Mouse (Mus musculus): Measurements from ENCODE around the gene Fmo4. TPM values are rescaled to one million over a fixed set of nuclear protein-coding genes. Genes with fewer than 3 reads are reported as not detected.

The Fmo4 gene
- polyA plus RNA-seq, 1 experiment from 2014 or later: 0.55 TPM

- 80% methylated on average over 10 of the region's 10 CpGs for WGBS
- no peak overlapping the region for H3K4me3 ChIP-seq (ENCODE audit: control insufficient read depth in 1 of 2, insufficient read depth in 1 of 2, low read depth in 1 of 2, low read length in 2 of 2)
- H3K9me3 ChIP-seq (ENCODE audit: control insufficient read depth, low read length): no peaks in the 10 kb centered on the region
- no peaks in the 10 kb centered on the region for H3K36me3 ChIP-seq (ENCODE audit: control insufficient read depth, insufficient read depth, low read length)
- no peaks in the 10 kb centered on the region for H3K27me3 ChIP-seq (ENCODE audit: control insufficient read depth, insufficient read depth, low read length)
- ATAC-seq (ENCODE audit: insufficient number of reproducible peaks, insufficient read depth, low FRiP score, low read depth): no peak
- no peaks in the 10 kb centered on the region for H3K4me1 ChIP-seq (ENCODE audit: control insufficient read depth in 2 of 2, insufficient read depth in 2 of 2, low read length in 2 of 2)
- no peak overlapping the region for H3K9ac ChIP-seq (ENCODE audit: low read length)
- no peak overlapping the region for H3K27ac ChIP-seq (replicated peaks in 1 of 2; ENCODE audit: control insufficient read depth in 1 of 2, insufficient read depth in 1 of 2, low read depth in 2 of 2, low read length in 2 of 2)
- H3K4me2 ChIP-seq (ENCODE audit: low read length): no peak overlapping the region
These were observed 1.8 kb upstream of the Fmo4 start for GRCm38 (mm10) chr1:162815381-162816127.

DNA sequence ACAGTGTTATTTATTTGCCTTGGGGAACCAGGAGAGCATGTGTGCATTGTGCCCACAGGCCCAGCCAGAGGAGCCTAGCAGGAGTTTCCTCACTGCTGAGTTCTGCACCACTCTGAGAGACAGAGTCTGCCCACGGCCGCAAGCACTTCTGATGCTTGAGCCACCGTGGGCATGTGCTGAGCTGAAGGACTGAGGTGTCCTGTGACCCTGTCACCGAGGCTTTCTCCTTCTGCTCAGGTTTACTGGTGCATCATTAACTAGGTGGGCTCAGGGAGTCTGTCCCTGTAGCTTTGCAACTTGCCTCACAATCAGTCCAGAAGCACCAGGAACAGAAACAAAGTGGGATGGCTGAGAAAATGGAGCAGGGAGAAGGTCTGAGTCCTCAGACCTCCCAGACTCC, 1.2 kb upstream of the Fmo4 start:
- no peak overlapping the region for H3K4me3 ChIP-seq (ENCODE audit: control insufficient read depth in 1 of 2, insufficient read depth in 1 of 2, low read depth in 1 of 2, low read length in 2 of 2)
- no peaks in the 10 kb centered on the region for H3K4me1 ChIP-seq (ENCODE audit: control insufficient read depth in 2 of 2, insufficient read depth in 2 of 2, low read length in 2 of 2)
- no peak for ATAC-seq (ENCODE audit: insufficient number of reproducible peaks, insufficient read depth, low FRiP score, low read depth)
- H3K9ac ChIP-seq (ENCODE audit: low read length): no peak overlapping the region
- H3K36me3 ChIP-seq (ENCODE audit: control insufficient read depth, insufficient read depth, low read length): no peaks in the 10 kb centered on the region
- H3K4me2 ChIP-seq (ENCODE audit: low read length): no peak overlapping the region
- 71% methylated on average over 4 of the region's 4 CpGs for WGBS
- H3K27ac ChIP-seq (replicated peaks in 1 of 2; ENCODE audit: control insufficient read depth in 1 of 2, insufficient read depth in 1 of 2, low read depth in 2 of 2, low read length in 2 of 2): no peak overlapping the region
- H3K27me3 ChIP-seq (ENCODE audit: control insufficient read depth, insufficient read depth, low read length): no peaks in the 10 kb centered on the region
- H3K9me3 ChIP-seq (ENCODE audit: control insufficient read depth, low read length): no peaks in the 10 kb centered on the region

- ATAC-seq (ENCODE audit: insufficient number of reproducible peaks, insufficient read depth, low FRiP score, low read depth): no peak
- Histone ChIP-seq H3K36me3 (ENCODE audit: control insufficient read depth, insufficient read depth, low read length) (no peaks in the 10 kb centered on the region), H3K9me3 (ENCODE audit: control insufficient read depth, low read length) (no peaks in the 10 kb centered on the region), H3K27ac (replicated peaks in 1 of 2; ENCODE audit: control insufficient read depth in 1 of 2, insufficient read depth in 1 of 2, low read depth in 2 of 2, low read length in 2 of 2) (no peak overlapping the region), H3K9ac (ENCODE audit: low read length) (no peak overlapping the region), H3K27me3 (ENCODE audit: control insufficient read depth, insufficient read depth, low read length) (no peaks in the 10 kb centered on the region), H3K4me2 (ENCODE audit: low read length) (no peak overlapping the region), H3K4me3 (ENCODE audit: control insufficient read depth in 1 of 2, insufficient read depth in 1 of 2, low read depth in 1 of 2, low read length in 2 of 2) (no peak overlapping the region), H3K4me1 (ENCODE audit: control insufficient read depth in 2 of 2, insufficient read depth in 2 of 2, low read length in 2 of 2) (no peaks in the 10 kb centered on the region)
- WGBS: 81% methylated on average over 9 of the region's 9 CpGs
These were observed 483 bp downstream of the Fmo4 start for GRCm38 (mm10) chr1:162813143-162813835.

- no peak overlapping the region for H3K27ac ChIP-seq (replicated peaks in 1 of 2; ENCODE audit: control insufficient read depth in 1 of 2, insufficient read depth in 1 of 2, low read depth in 2 of 2, low read length in 2 of 2)
- H3K9ac ChIP-seq (ENCODE audit: low read length): no peak overlapping the region
- H3K9me3 ChIP-seq (ENCODE audit: control insufficient read depth, low read length): no peaks in the 10 kb centered on the region
- 77% methylated on average over 3 of the region's 3 CpGs for WGBS
- H3K4me2 ChIP-seq (ENCODE audit: low read length): no peak overlapping the region
- no peak for ATAC-seq (ENCODE audit: insufficient number of reproducible peaks, insufficient read depth, low FRiP score, low read depth)
- H3K4me3 ChIP-seq (ENCODE audit: control insufficient read depth in 1 of 2, insufficient read depth in 1 of 2, low read depth in 1 of 2, low read length in 2 of 2): no peak overlapping the region
- H3K27me3 ChIP-seq (ENCODE audit: control insufficient read depth, insufficient read depth, low read length): no peaks in the 10 kb centered on the region
- no peaks in the 10 kb centered on the region for H3K36me3 ChIP-seq (ENCODE audit: control insufficient read depth, insufficient read depth, low read length)
- H3K4me1 ChIP-seq (ENCODE audit: control insufficient read depth in 2 of 2, insufficient read depth in 2 of 2, low read length in 2 of 2): no peaks in the 10 kb centered on the region
These were observed 5.2 kb downstream of the Fmo4 start for GRCm38 (mm10) chr1:162808541-162808940.

DNA sequence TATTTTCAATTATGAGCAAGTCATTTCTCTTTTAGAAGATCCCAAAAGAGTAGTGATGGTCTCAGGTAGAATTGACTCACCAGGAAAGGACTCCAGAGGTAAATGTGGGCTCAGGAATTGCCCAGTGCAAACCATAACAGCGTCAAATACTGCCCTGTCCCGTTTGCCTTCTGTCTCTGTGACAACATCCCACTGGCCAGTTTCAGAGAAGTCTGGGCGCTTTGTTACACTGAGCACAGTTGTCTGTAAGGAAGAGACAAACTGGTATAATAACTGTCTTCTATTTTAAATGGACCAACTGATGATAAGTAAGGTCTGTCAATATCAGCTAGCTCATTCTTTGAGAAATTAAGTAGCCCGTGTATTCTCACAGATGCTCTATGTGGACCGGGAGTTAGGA, 6.3 kb downstream of the Fmo4 start:
- Histone ChIP-seq H3K4me3 (ENCODE audit: control insufficient read depth in 1 of 2, insufficient read depth in 1 of 2, low read depth in 1 of 2, low read length in 2 of 2) (no peak overlapping the region), H3K27ac (replicated peaks in 1 of 2; ENCODE audit: control insufficient read depth in 1 of 2, insufficient read depth in 1 of 2, low read depth in 2 of 2, low read length in 2 of 2) (no peak overlapping the region), H3K9me3 (ENCODE audit: control insufficient read depth, low read length) (no peaks in the 10 kb centered on the region), H3K9ac (ENCODE audit: low read length) (no peak overlapping the region), H3K27me3 (ENCODE audit: control insufficient read depth, insufficient read depth, low read length) (no peaks in the 10 kb centered on the region), H3K36me3 (ENCODE audit: control insufficient read depth, insufficient read depth, low read length) (no peaks in the 10 kb centered on the region), H3K4me1 (ENCODE audit: control insufficient read depth in 2 of 2, insufficient read depth in 2 of 2, low read length in 2 of 2) (no peaks in the 10 kb centered on the region), H3K4me2 (ENCODE audit: low read length) (no peak overlapping the region)
- WGBS: 77% methylated on average over 5 of the region's 5 CpGs
- no peak for ATAC-seq (ENCODE audit: insufficient number of reproducible peaks, insufficient read depth, low FRiP score, low read depth)

- Histone ChIP-seq H3K4me2 (ENCODE audit: low read length) (no peak overlapping the region), H3K9ac (ENCODE audit: low read length) (no peak overlapping the region), H3K27me3 (ENCODE audit: control insufficient read depth, insufficient read depth, low read length) (no peaks in the 10 kb centered on the region), H3K4me3 (ENCODE audit: control insufficient read depth in 1 of 2, insufficient read depth in 1 of 2, low read depth in 1 of 2, low read length in 2 of 2) (no peak overlapping the region), H3K27ac (replicated peaks in 1 of 2; ENCODE audit: control insufficient read depth in 1 of 2, insufficient read depth in 1 of 2, low read depth in 2 of 2, low read length in 2 of 2) (no peak overlapping the region), H3K9me3 (ENCODE audit: control insufficient read depth, low read length) (no peaks in the 10 kb centered on the region), H3K4me1 (ENCODE audit: control insufficient read depth in 2 of 2, insufficient read depth in 2 of 2, low read length in 2 of 2) (no peaks in the 10 kb centered on the region), H3K36me3 (ENCODE audit: control insufficient read depth, insufficient read depth, low read length) (no peaks in the 10 kb centered on the region)
- 45% methylated on average over 5 of the region's 5 CpGs for WGBS
- no peak for ATAC-seq (ENCODE audit: insufficient number of reproducible peaks, insufficient read depth, low FRiP score, low read depth)
These were observed 8.8 kb downstream of the Fmo4 start for GRCm38 (mm10) chr1:162805011-162805410.

- Histone ChIP-seq H3K4me1 (ENCODE audit: control insufficient read depth in 2 of 2, insufficient read depth in 2 of 2, low read length in 2 of 2) (no peaks in the 10 kb centered on the region), H3K4me2 (ENCODE audit: low read length) (no peak overlapping the region), H3K27me3 (ENCODE audit: control insufficient read depth, insufficient read depth, low read length) (no peaks in the 10 kb centered on the region), H3K27ac (replicated peaks in 1 of 2; ENCODE audit: control insufficient read depth in 1 of 2, insufficient read depth in 1 of 2, low read depth in 2 of 2, low read length in 2 of 2) (no peak overlapping the region), H3K4me3 (ENCODE audit: control insufficient read depth in 1 of 2, insufficient read depth in 1 of 2, low read depth in 1 of 2, low read length in 2 of 2) (no peak overlapping the region), H3K36me3 (ENCODE audit: control insufficient read depth, insufficient read depth, low read length) (no peaks in the 10 kb centered on the region), H3K9me3 (ENCODE audit: control insufficient read depth, low read length) (no peaks in the 10 kb centered on the region), H3K9ac (ENCODE audit: low read length) (no peak overlapping the region)
- ATAC-seq (ENCODE audit: insufficient number of reproducible peaks, insufficient read depth, low FRiP score, low read depth): no peak
These were observed 17.3 kb downstream of the Fmo4 start for GRCm38 (mm10) chr1:162796441-162796840.

Data from heart, embryonic 14.5 days (tissue).